Mouse (Mus musculus): ENCODE measurements around the gene Syne4.

GRCm38 (mm10) chr7:30321539-30322284, 7.1 kb downstream of the Syne4 start, which contains the start of gene E130208F15Rik:
- TF ChIP-seq CTCF (IDR thresholded peaks at IDR 0.05; ENCODE audit: low read depth, low read length) (no peak), POLR2A (IDR thresholded peaks at IDR 0.05; ENCODE audit: insufficient read depth, low read length) (no peak)
